Mouse (Mus musculus) E14TG2a.4 (cell line): ENCODE results near the gene Sult4a1.
A peak's percentile ranks its signal among the peaks of the same experiment; 100 is the strongest.

Source experiments
- CTCF ChIP-seq: conservative IDR thresholded peaks from 2 replicates; pipeline ENCODE4 v1.5.1; 2014; ENCODE audit warnings: low read length
- NANOG ChIP-seq: IDR thresholded peaks from 2 replicates; pipeline ENCODE4 v1.6.1; 2014; ENCODE audit warnings: borderline replicate concordance, low read length, mixed read lengths

DNA sequence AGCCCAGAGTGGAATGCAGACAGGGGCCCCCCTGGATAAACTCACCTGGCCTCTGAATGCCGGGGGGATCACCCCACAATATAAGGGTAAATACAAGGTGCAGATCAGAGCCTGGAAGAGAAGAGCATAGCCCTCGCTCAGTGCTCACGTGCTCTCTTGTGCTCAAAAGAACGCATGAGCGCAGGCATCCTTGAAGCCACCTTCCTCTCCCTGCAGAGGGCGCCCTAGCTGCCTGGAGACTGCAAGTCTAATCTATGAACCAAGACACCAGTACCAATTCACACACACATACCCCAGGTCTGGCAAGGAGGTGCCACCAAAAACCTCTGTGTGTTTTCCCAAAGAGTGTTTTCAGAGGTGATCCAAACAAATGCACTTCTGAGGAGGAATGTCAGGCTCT lies 15.1 kb upstream of the Sult4a1 start:
- peak; percentile 72 for TF ChIP-seq CTCF
- no peak for TF ChIP-seq NANOG
